Mouse (Mus musculus) midbrain, embryonic 16.5 days (tissue): ENCODE data around the gene Gaa. TPM values are rescaled to one million over a fixed set of nuclear protein-coding genes. Genes with fewer than 3 reads are reported as not detected.

ENCODE experiments used
- ATAC-seq: fragments of 200-750 bp; cut with Nextera tagmentation; 2 replicates; pipeline ENCODE4 v1.8.0; 2017; ENCODE audit warnings: moderate TSS enrichment
- H3K27ac ChIP-seq: fragments of 300-500 bp; sonication (generic); 2 replicates; pipeline ENCODE4 v1.5.1; 2014; ENCODE audit warnings: mild to moderate bottlenecking, low read length, mixed read lengths
- H3K27me3 ChIP-seq: fragments of 300-500 bp; sonication (generic); 2 replicates; pipeline ENCODE4 v1.6.1; 2014; ENCODE audit warnings: low read depth, low read length, mixed read lengths; ENCODE audit not compliant: control insufficient read depth, insufficient read depth
- H3K36me3 ChIP-seq: fragments of 300-500 bp; sonication (generic); 2 replicates; pipeline ENCODE4 v1.6.1; 2014; ENCODE audit warnings: mild to moderate bottlenecking, low read length, moderate library complexity, mixed read lengths; ENCODE audit not compliant: control insufficient read depth, insufficient read depth
- H3K4me1 ChIP-seq: fragments of 300-500 bp; sonication (generic); 2 replicates; pipeline ENCODE4 v1.6.1; 2014; ENCODE audit warnings: mild to moderate bottlenecking, low read length, mixed read lengths; ENCODE audit not compliant: control insufficient read depth, insufficient read depth
- H3K4me2 ChIP-seq: fragments of 300-500 bp; sonication (generic); 2 replicates; pipeline ENCODE4 v1.6.1; 2014; ENCODE audit warnings: mild to moderate bottlenecking, low read length, mixed read lengths
- H3K4me3 ChIP-seq: fragments of 300-500 bp; sonication (generic); 2 replicates; pipeline ENCODE4 v1.5.1; 2014; ENCODE audit warnings: low read depth, mild to moderate bottlenecking, low read length, moderate library complexity, mixed read lengths
- H3K9ac ChIP-seq: fragments of 300-500 bp; sonication (generic); 2 replicates; pipeline ENCODE4 v1.6.1; 2014; ENCODE audit warnings: low read depth, low read length, mixed read lengths
- H3K9me3 ChIP-seq: fragments of 300-500 bp; sonication (generic); replicated peaks from 2 replicates; pipeline ENCODE4 v1.6.1; 2014; ENCODE audit warnings: mild to moderate bottlenecking, low read length, mixed read lengths; ENCODE audit not compliant: control insufficient read depth, poor library complexity, severe bottlenecking
- whole genome bisulfite sequencing: fragments of 180-500 bp; shearing (Covaris S2); extraction: QIAGEN DNeasy Blood & Tissue Kit; methylation state at CpG from one replicate; pipeline ENCODE4 v1.1.7; 2014; 5-methylcytosine and 5-hydroxymethylcytosine counted together
- polyA plus RNA-seq: library from polyadenylated mRNA; unstranded; fragments of >200 nt; fragmentation: Nextera tagmentation; extraction: Ambion mirVana; gene quantifications from 2 replicates; pipeline ENCODE4 v1.2.1, GENCODE M21; 2015

The Gaa gene
- polyA plus RNA-seq, 1 experiment from 2014 or later: 120 TPM

- Histone ChIP-seq H3K9me3 (no peaks in the 10 kb centered on the region), H3K27ac (no peak within 1 kb of the TSS), H3K36me3 (no peaks in the 10 kb centered on the region), H3K4me1 (no peaks in the 10 kb centered on the region), H3K27me3 (0 out of 2 replicates have a peak, but pooled peaks cover 2% of the 10 kb centered on the region), H3K4me2 (no peak within 1 kb of the TSS), H3K9ac (no peak within 1 kb of the TSS), H3K4me3 (no peak within 1 kb of the TSS)
- 47% methylated on average over 1 of the region's 1 CpGs for WGBS
- no peak for ATAC-seq
Measured at GRCm38 (mm10) chr11:119307658-119307867, 39.9 kb downstream of the Gaa start, which contains the start of gene Card14. TSS of gene Card14 (plus strand) at chr11:119307768.

GRCm38 (mm10) chr11:119307916-119308315, 40.2 kb downstream of the Gaa start:
- WGBS: 33% methylated on average over 11 of the region's 11 CpGs
- Histone ChIP-seq H3K36me3 (no peaks in the 10 kb centered on the region), H3K9ac (no peak overlapping the region), H3K4me2 (no peak overlapping the region), H3K4me3 (no peak overlapping the region), H3K27me3 (0 out of 2 replicates have a peak, but pooled peaks cover 2% of the 10 kb centered on the region), H3K9me3 (no peaks in the 10 kb centered on the region), H3K4me1 (no peaks in the 10 kb centered on the region), H3K27ac (no peak overlapping the region)
- no peak for ATAC-seq

GRCm38 (mm10) chr11:119310621-119311020, 42.9 kb downstream of the Gaa start:
- Histone ChIP-seq H3K4me1 (no peaks in the 10 kb centered on the region), H3K36me3 (no peaks in the 10 kb centered on the region), H3K27me3 (no peaks in the 10 kb centered on the region), H3K9ac (no peak overlapping the region), H3K9me3 (no peaks in the 10 kb centered on the region), H3K27ac (no peak overlapping the region), H3K4me2 (no peak overlapping the region), H3K4me3 (no peak overlapping the region)
- ATAC-seq: no peak
- WGBS: 15% methylated on average over 10 of the region's 10 CpGs

- Histone ChIP-seq H3K4me2 (no peak overlapping the region), H3K4me1 (no peaks in the 10 kb centered on the region), H3K27ac (no peak overlapping the region), H3K9ac (no peak overlapping the region), H3K27me3 (no peaks in the 10 kb centered on the region), H3K4me3 (no peak overlapping the region), H3K9me3 (no peaks in the 10 kb centered on the region), H3K36me3 (no peaks in the 10 kb centered on the region)
- WGBS: 81% methylated on average over 17 of the region's 17 CpGs
- ATAC-seq: no peak
Measured at GRCm38 (mm10) chr11:119314252-119314936, 46.7 kb downstream of the Gaa start.

DNA sequence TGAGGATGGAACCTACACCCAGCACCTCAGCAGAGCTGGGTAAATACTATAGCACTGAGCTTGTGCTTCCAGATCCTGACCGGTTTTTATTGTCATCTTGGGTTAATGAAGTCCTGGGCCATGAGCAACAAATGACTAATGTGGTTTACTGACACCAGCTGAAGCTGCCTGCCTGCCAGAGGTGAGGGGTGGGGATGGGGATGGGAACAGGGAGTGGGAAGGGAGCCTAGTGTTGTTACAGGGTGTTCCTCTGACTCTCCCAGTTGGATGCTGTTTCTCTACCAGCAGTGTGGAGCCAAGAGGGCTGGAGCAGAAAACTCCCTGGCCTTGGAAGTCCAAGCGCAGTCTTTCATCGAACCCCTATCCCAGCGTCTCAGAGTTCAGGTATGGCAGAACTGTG, 49.0 kb downstream of the Gaa start:
- H3K4me3 ChIP-seq: no peak overlapping the region
- no peak overlapping the region for H3K27ac ChIP-seq
- H3K4me1 ChIP-seq: no peaks in the 10 kb centered on the region
- H3K9ac ChIP-seq: no peak overlapping the region
- no peaks in the 10 kb centered on the region for H3K9me3 ChIP-seq
- 89% methylated on average over 4 of the region's 4 CpGs for WGBS
- no peak for ATAC-seq
- no peaks in the 10 kb centered on the region for H3K27me3 ChIP-seq
- H3K36me3 ChIP-seq: no peaks in the 10 kb centered on the region
- no peak overlapping the region for H3K4me2 ChIP-seq

- no peaks in the 10 kb centered on the region for H3K27me3 ChIP-seq
- H3K9ac ChIP-seq: no peak overlapping the region
- H3K4me1 ChIP-seq: no peaks in the 10 kb centered on the region
- 87% methylated on average over 13 of the region's 13 CpGs for WGBS
- no peaks in the 10 kb centered on the region for H3K9me3 ChIP-seq
- H3K27ac ChIP-seq: no peak overlapping the region
- no peaks in the 10 kb centered on the region for H3K36me3 ChIP-seq
- ATAC-seq: no peak
- H3K4me2 ChIP-seq: no peak overlapping the region
- H3K4me3 ChIP-seq: no peak overlapping the region
Measured at GRCm38 (mm10) chr11:119322521-119322920, 54.8 kb downstream of the Gaa start.

DNA sequence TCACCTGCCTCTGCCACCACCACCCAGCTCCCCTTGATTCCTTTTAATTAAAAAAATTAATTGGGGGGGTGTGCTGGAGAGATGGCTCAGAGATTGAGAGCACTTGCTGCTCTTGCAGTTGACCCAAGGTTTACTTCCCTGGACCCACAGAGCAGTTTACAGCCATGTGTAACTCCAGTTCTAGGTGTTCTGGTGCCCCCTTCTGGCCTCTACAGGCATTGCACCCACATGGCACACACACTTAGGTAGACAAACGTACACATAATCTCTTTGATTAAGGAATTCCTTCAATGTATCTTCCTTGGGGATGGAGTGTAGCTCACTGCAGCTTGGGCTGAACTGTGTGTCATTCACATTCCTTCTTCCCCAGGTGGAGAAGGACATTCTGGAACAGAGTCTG, 57.4 kb downstream of the Gaa start:
- no peak overlapping the region for H3K27ac ChIP-seq
- no peaks in the 10 kb centered on the region for H3K9me3 ChIP-seq
- no peak overlapping the region for H3K4me3 ChIP-seq
- no peaks in the 10 kb centered on the region for H3K4me1 ChIP-seq
- H3K27me3 ChIP-seq: no peaks in the 10 kb centered on the region
- H3K36me3 ChIP-seq: no peaks in the 10 kb centered on the region
- WGBS: 79% methylated on average over 1 of the region's 1 CpGs
- no peak for ATAC-seq
- no peak overlapping the region for H3K4me2 ChIP-seq
- H3K9ac ChIP-seq: no peak overlapping the region

GRCm38 (mm10) chr11:119330592-119330991, 62.9 kb downstream of the Gaa start:
- Histone ChIP-seq H3K27ac (no peak overlapping the region), H3K36me3 (no peaks in the 10 kb centered on the region), H3K4me1 (no peaks in the 10 kb centered on the region), H3K9ac (no peak overlapping the region), H3K4me2 (no peak overlapping the region), H3K4me3 (no peak overlapping the region), H3K27me3 (no peaks in the 10 kb centered on the region), H3K9me3 (no peaks in the 10 kb centered on the region)
- ATAC-seq: no peak
- 59% methylated on average over 4 of the region's 4 CpGs for WGBS

GRCm38 (mm10) chr11:119331970-119332369, 64.3 kb downstream of the Gaa start:
- 59% methylated on average over 3 of the region's 3 CpGs for WGBS
- Histone ChIP-seq H3K27ac (no peak overlapping the region), H3K27me3 (no peaks in the 10 kb centered on the region), H3K4me2 (no peak overlapping the region), H3K9me3 (no peaks in the 10 kb centered on the region), H3K9ac (no peak overlapping the region), H3K36me3 (no peaks in the 10 kb centered on the region), H3K4me1 (no peaks in the 10 kb centered on the region), H3K4me3 (no peak overlapping the region)
- ATAC-seq: no peak
